Mouse (Mus musculus): ENCODE results near the gene Cdc14a. TPM values are rescaled to one million over a fixed set of nuclear protein-coding genes. Genes with fewer than 3 reads are reported as not detected.

Cdc14a gene
- total and polyA plus RNA-seq, 3 experiments: 2.6 to 5.9 TPM; not detected in 1

GRCm38 (mm10) chr3:116244476-116244875 is 179.4 kb downstream of the Cdc14a start:
- H3K79me2 ChIP-seq (ENCODE audit: control insufficient read depth, insufficient read depth, low read length, poor library complexity): no peaks in the 10 kb centered on the region
- DNase-seq (ENCODE audit: low read depth, low spot score): no peak
- H3K9me3 ChIP-seq (replicated peaks; ENCODE audit: insufficient read depth, low read length): no peaks in the 10 kb centered on the region
- TF ChIP-seq ZMIZ1 (IDR thresholded peaks at IDR 0.05; ENCODE audit: low read depth, low read length) (no peak), USF2 (IDR thresholded peaks at IDR 0.05; ENCODE audit: borderline replicate concordance in 1 of 2, insufficient read depth in 1 of 2, low read depth in 1 of 2, low read length in 2 of 2) (no peak), MYC (IDR thresholded peaks at IDR 0.05; ENCODE audit: low read depth, low read length) (no peak), SMC3 (IDR thresholded peaks at IDR 0.05; ENCODE audit: low read depth, low read length) (no peak), MEF2A (IDR thresholded peaks at IDR 0.05; ENCODE audit: extremely low read depth, insufficient replicate concordance, low read depth, low read length, poor library complexity, severe bottlenecking) (no peak), EP300 (IDR thresholded peaks at IDR 0.05; ENCODE audit: low read depth in 1 of 2, low read length in 2 of 2) (no peak), MAZ (IDR thresholded peaks at IDR 0.05; ENCODE audit: low read depth, low read length) (no peak), ZNF384 (IDR thresholded peaks at IDR 0.05; ENCODE audit: low read depth, low read length) (no peak), MAFK (IDR thresholded peaks at IDR 0.05; ENCODE audit: borderline replicate concordance, low read depth, low read length) (no peak), RAD21 (IDR thresholded peaks at IDR 0.05; ENCODE audit: low read depth, low read length) (no peak), POLR2AphosphoS2 (IDR thresholded peaks at IDR 0.05; ENCODE audit: low read length) (no peak)
- H3K27me3 ChIP-seq (ENCODE audit: control insufficient read depth in 1 of 2, insufficient read depth in 2 of 2, low read length in 2 of 2): peaks cover 0 to 9% of the 10 kb centered on the region in 2 experiments; a peak in 3 of 4 replicates
- H3K4me3 ChIP-seq (ENCODE audit: control insufficient read depth in 1 of 2, insufficient read depth in 1 of 2, low read depth in 2 of 2, low read length in 2 of 2): no peak overlapping the region
- H3K36me3 ChIP-seq (ENCODE audit: control insufficient read depth in 1 of 2, insufficient read depth in 2 of 2, low read length in 2 of 2): no peaks in the 10 kb centered on the region
- H3K27ac ChIP-seq (ENCODE audit: control insufficient read depth, low read depth, low read length): no peak overlapping the region
- no peak overlapping the region for H3K9ac ChIP-seq (ENCODE audit: control insufficient read depth, low read depth, low read length, poor library complexity, severe bottlenecking)
- H3K4me1 ChIP-seq (ENCODE audit: control insufficient read depth in 1 of 2, insufficient read depth in 2 of 2, low read length in 2 of 2): no peaks in the 10 kb centered on the region

- Histone ChIP-seq H3K4me3 (ENCODE audit: control insufficient read depth in 1 of 2, insufficient read depth in 1 of 2, low read depth in 2 of 2, low read length in 2 of 2) (no peak overlapping the region), H3K27ac (ENCODE audit: control insufficient read depth, low read depth, low read length) (no peak overlapping the region), H3K4me1 (ENCODE audit: control insufficient read depth in 1 of 2, insufficient read depth in 2 of 2, low read length in 2 of 2) (no peaks in the 10 kb centered on the region), H3K79me2 (ENCODE audit: control insufficient read depth, insufficient read depth, low read length, poor library complexity) (no peaks in the 10 kb centered on the region), H3K9me3 (replicated peaks; ENCODE audit: insufficient read depth, low read length) (no peaks in the 10 kb centered on the region), H3K9ac (ENCODE audit: control insufficient read depth, low read depth, low read length, poor library complexity, severe bottlenecking) (no peak overlapping the region), H3K27me3 (ENCODE audit: control insufficient read depth in 1 of 2, insufficient read depth in 2 of 2, low read length in 2 of 2) (peaks cover 0 to 8% of the 10 kb centered on the region in 2 experiments; a peak in 3 of 4 replicates), H3K36me3 (ENCODE audit: control insufficient read depth in 1 of 2, insufficient read depth in 2 of 2, low read length in 2 of 2) (no peaks in the 10 kb centered on the region)
- TF ChIP-seq USF1 (IDR thresholded peaks at IDR 0.05; ENCODE audit: low read depth, low read length) (no peak), ZNF384 (IDR thresholded peaks at IDR 0.05; ENCODE audit: low read depth, low read length) (no peak)
- no peak for DNase-seq (ENCODE audit: low read depth, low spot score)
Measured at GRCm38 (mm10) chr3:116242685-116243084, 181.1 kb downstream of the Cdc14a start.

- TF ChIP-seq RAD21 (IDR thresholded peaks at IDR 0.05; ENCODE audit: low read depth, low read length): peak; percentile 8
- no peak for TF ChIP-seq BHLHE40 (IDR thresholded peaks at IDR 0.05; ENCODE audit: borderline replicate concordance, low read depth, low read length)
- peak in 2 of 3 experiments; percentile 14 to 20; a peak in 1 of 6 replicates for TF ChIP-seq CTCF (IDR thresholded peaks at IDR 0.05 in 2 of 3, conservative IDR thresholded peaks at IDR 0.05 in 1 of 3; ENCODE audit: control insufficient read depth in 1 of 3, insufficient read depth in 1 of 3, low read depth in 2 of 3, low read length in 3 of 3, poor library complexity in 1 of 3, severe bottlenecking in 1 of 3)
- Histone ChIP-seq H3K27me3 (ENCODE audit: control insufficient read depth in 1 of 2, insufficient read depth in 2 of 2, low read length in 2 of 2) (peaks cover 4% of the 10 kb centered on the region in 2 experiments; a peak in 3 of 4 replicates), H3K4me3 (ENCODE audit: control insufficient read depth in 1 of 2, insufficient read depth in 1 of 2, low read depth in 2 of 2, low read length in 2 of 2) (no peak overlapping the region), H3K4me1 (ENCODE audit: control insufficient read depth in 1 of 2, insufficient read depth in 2 of 2, low read length in 2 of 2) (no peaks in the 10 kb centered on the region), H3K36me3 (ENCODE audit: control insufficient read depth in 1 of 2, insufficient read depth in 2 of 2, low read length in 2 of 2) (no peaks in the 10 kb centered on the region), H3K27ac (ENCODE audit: control insufficient read depth, low read depth, low read length) (no peak overlapping the region), H3K9me3 (replicated peaks; ENCODE audit: insufficient read depth, low read length) (no peaks in the 10 kb centered on the region), H3K9ac (ENCODE audit: control insufficient read depth, low read depth, low read length, poor library complexity, severe bottlenecking) (no peak overlapping the region), H3K79me2 (ENCODE audit: control insufficient read depth, insufficient read depth, low read length, poor library complexity) (no peaks in the 10 kb centered on the region)
- no peak for DNase-seq (ENCODE audit: low read depth, low spot score)
Measured at GRCm38 (mm10) chr3:116237527-116237926, 186.3 kb downstream of the Cdc14a start.
